Mouse (Mus musculus) limb, embryonic 13.5 days (tissue): Measurements from ENCODE around the gene Tdgf1. TPM values are rescaled to one million over a fixed set of nuclear protein-coding genes. Genes with fewer than 3 reads are reported as not detected.

ENCODE experiments used
- ATAC-seq: fragments of 200-750 bp; cut with Nextera tagmentation; 2 replicates; pipeline ENCODE4 v1.8.0; 2017; ENCODE audit warnings: low read depth, moderate number of reproducible peaks, moderate TSS enrichment; ENCODE audit not compliant: low FRiP score
- H3K27ac ChIP-seq: fragments of 300-500 bp; sonication (generic); 2 replicates; pipeline ENCODE4 v1.5.1; 2015; ENCODE audit warnings: inconsistent platforms, mild to moderate bottlenecking, moderate library complexity
- H3K27me3 ChIP-seq: fragments of 300-500 bp; sonication (generic); 2 replicates; pipeline ENCODE4 v1.6.1; 2015; ENCODE audit warnings: mild to moderate bottlenecking, inconsistent platforms
- H3K36me3 ChIP-seq: fragments of 300-500 bp; sonication (generic); 2 replicates; pipeline ENCODE4 v1.6.1; 2015; ENCODE audit warnings: inconsistent platforms, mild to moderate bottlenecking, moderate library complexity
- H3K4me1 ChIP-seq: fragments of 300-500 bp; sonication (generic); 2 replicates; pipeline ENCODE4 v1.6.1; 2015; ENCODE audit warnings: inconsistent platforms
- H3K4me2 ChIP-seq: fragments of 300-500 bp; sonication (generic); replicated peaks from 2 replicates; pipeline ENCODE4 v1.6.1; 2015; ENCODE audit warnings: inconsistent platforms, mild to moderate bottlenecking, moderate library complexity
- H3K4me3 ChIP-seq: fragments of 300-500 bp; sonication (generic); 2 replicates; pipeline ENCODE4 v1.5.1; 2015; ENCODE audit warnings: moderate library complexity, mild to moderate bottlenecking, inconsistent platforms
- H3K9ac ChIP-seq: fragments of 300-500 bp; sonication (generic); 2 replicates; pipeline ENCODE4 v1.6.1; 2015; ENCODE audit warnings: mild to moderate bottlenecking, inconsistent platforms
- H3K9me3 ChIP-seq: fragments of 300-500 bp; sonication (generic); 2 replicates; pipeline ENCODE4 v1.6.1; 2016; ENCODE audit warnings: inconsistent platforms
- WGBS: fragments of 180-500 bp; shearing (Covaris S2); methylation state at CpG from one replicate; pipeline ENCODE4 v1.1.7; 2015; 5-methylcytosine and 5-hydroxymethylcytosine counted together
- polyA plus RNA-seq: library from polyadenylated mRNA; unstranded; fragments of >200 nt; fragmentation: Nextera tagmentation; extraction: Ambion mirVana; gene quantifications from 2 replicates; pipeline ENCODE4 v1.2.1, GENCODE M21; 2015

Gene Tdgf1
- polyA plus RNA-seq, 1 experiment from 2014 or later: 0.11 TPM

GRCm38 (mm10) chr9:110952398-110952797 is 6.4 kb upstream of the Tdgf1 start:
- H3K4me2 ChIP-seq: no peak overlapping the region

GRCm38 (mm10) chr9:110951866-110952265 is 5.9 kb upstream of the Tdgf1 start:
- WGBS: 94% methylated on average over 13 of the region's 13 CpGs
- Histone ChIP-seq H3K27ac (no peak overlapping the region), H3K9ac (no peak overlapping the region), H3K4me1 (peaks cover 6% of the 10 kb centered on the region; the same call in 1 of the 2 replicates), H3K4me2 (no peak overlapping the region), H3K27me3 (peaks cover 79% of the 10 kb centered on the region), H3K4me3 (no peak overlapping the region), H3K36me3 (no peaks in the 10 kb centered on the region), H3K9me3 (no peaks in the 10 kb centered on the region)
- no peak for ATAC-seq

More at GRCm38 (mm10) chr9:110952398-110952797, 6.4 kb upstream of the Tdgf1 start:
- Histone ChIP-seq H3K9ac (no peak overlapping the region), H3K27ac (no peak overlapping the region), H3K4me1 (peaks cover 6% of the 10 kb centered on the region; the same call in 1 of the 2 replicates), H3K9me3 (no peaks in the 10 kb centered on the region), H3K27me3 (peaks cover 73% of the 10 kb centered on the region), H3K4me3 (no peak overlapping the region), H3K36me3 (no peaks in the 10 kb centered on the region)
- WGBS: 48% methylated on average over 6 of the region's 6 CpGs
- ATAC-seq: no peak

- no peak for ATAC-seq
Measured at GRCm38 (mm10) chr9:110951397-110951796, 5.4 kb upstream of the Tdgf1 start, which contains the start of gene Lrrc2. Lrrc2 (plus strand) TSS chr9:110951545.

GRCm38 (mm10) chr9:110950109-110950508 is 4.2 kb upstream of the Tdgf1 start:
- no peak overlapping the region for H3K9ac ChIP-seq
- H3K4me3 ChIP-seq: no peak overlapping the region
- no peaks in the 10 kb centered on the region for H3K9me3 ChIP-seq
- 95% methylated on average over 3 of the region's 3 CpGs for WGBS
- no peak for ATAC-seq
- H3K36me3 ChIP-seq: no peaks in the 10 kb centered on the region
- H3K27me3 ChIP-seq: peaks cover 82% of the 10 kb centered on the region
- peaks cover 12% of the 10 kb centered on the region for H3K4me1 ChIP-seq
- no peak overlapping the region for H3K27ac ChIP-seq
- H3K4me2 ChIP-seq: no peak overlapping the region

More at GRCm38 (mm10) chr9:110951397-110951796, 5.4 kb upstream of the Tdgf1 start, which contains the start of gene Lrrc2:
- no peak within 1 kb of the TSS for H3K9ac ChIP-seq
- H3K4me3 ChIP-seq: no peak within 1 kb of the TSS
- H3K27me3 ChIP-seq: peaks cover 82% of the 10 kb centered on the region
- H3K4me1 ChIP-seq: peaks cover 10% of the 10 kb centered on the region
- H3K4me2 ChIP-seq: no peak within 1 kb of the TSS
- WGBS: 82% methylated on average over 11 of the region's 11 CpGs
- H3K27ac ChIP-seq: no peak within 1 kb of the TSS
- no peaks in the 10 kb centered on the region for H3K9me3 ChIP-seq
- no peaks in the 10 kb centered on the region for H3K36me3 ChIP-seq

GRCm38 (mm10) chr9:110948813-110949310 is 2.9 kb upstream of the Tdgf1 start:
- no peak overlapping the region for H3K4me2 ChIP-seq
- no peak for ATAC-seq
- no peaks in the 10 kb centered on the region for H3K36me3 ChIP-seq
- no peak overlapping the region for H3K27ac ChIP-seq
- H3K9me3 ChIP-seq: no peaks in the 10 kb centered on the region
- H3K4me3 ChIP-seq: no peak overlapping the region
- WGBS: 48% methylated on average over 8 of the region's 8 CpGs
- peaks cover 83% of the 10 kb centered on the region for H3K27me3 ChIP-seq
- H3K4me1 ChIP-seq: peaks cover 10% of the 10 kb centered on the region; the same call in 1 of the 2 replicates
- no peak overlapping the region for H3K9ac ChIP-seq

- no peak overlapping the region for H3K4me2 ChIP-seq
- H3K27ac ChIP-seq: no peak overlapping the region
- H3K9me3 ChIP-seq: no peaks in the 10 kb centered on the region
- H3K9ac ChIP-seq: no peak overlapping the region
- H3K27me3 ChIP-seq: peaks cover 80% of the 10 kb centered on the region
- H3K4me1 ChIP-seq: peaks cover 6% of the 10 kb centered on the region; the same call in 1 of the 2 replicates
- no peaks in the 10 kb centered on the region for H3K36me3 ChIP-seq
- no peak overlapping the region for H3K4me3 ChIP-seq
- 36% methylated on average over 6 of the region's 6 CpGs for WGBS
- no peak for ATAC-seq
Measured at GRCm38 (mm10) chr9:110947900-110948299, 1.9 kb upstream of the Tdgf1 start.

GRCm38 (mm10) chr9:110947261-110947661 is 1.3 kb upstream of the Tdgf1 start:
- H3K4me2 ChIP-seq: 0 out of 2 replicates have a peak overlapping the region, but pooled peaks have one; percentile 40
- H3K9me3 ChIP-seq: no peaks in the 10 kb centered on the region
- H3K27ac ChIP-seq: no peak overlapping the region
- peaks cover 6% of the 10 kb centered on the region; the same call in 1 of the 2 replicates for H3K4me1 ChIP-seq
- peaks cover 74% of the 10 kb centered on the region for H3K27me3 ChIP-seq
- 8% methylated on average over 6 of the region's 6 CpGs for WGBS
- no peak overlapping the region for H3K9ac ChIP-seq
- H3K36me3 ChIP-seq: no peaks in the 10 kb centered on the region
- no peak for ATAC-seq
- no peak overlapping the region for H3K4me3 ChIP-seq

GRCm38 (mm10) chr9:110946548-110947044 is 638 bp upstream of the Tdgf1 start:
- peak overlapping the region; percentile 40 for H3K4me2 ChIP-seq
- no peak for ATAC-seq
- H3K36me3 ChIP-seq: no peaks in the 10 kb centered on the region
- H3K9ac ChIP-seq: no peak overlapping the region
- peaks cover 6% of the 10 kb centered on the region; the same call in 1 of the 2 replicates for H3K4me1 ChIP-seq
- peak overlapping the region; percentile 7; the same call in 1 of the 2 replicates for H3K4me3 ChIP-seq
- peaks cover 67% of the 10 kb centered on the region for H3K27me3 ChIP-seq
- WGBS: 7% methylated on average over 20 of the region's 20 CpGs
- no peaks in the 10 kb centered on the region for H3K9me3 ChIP-seq
- no peak overlapping the region for H3K27ac ChIP-seq

GRCm38 (mm10) chr9:110945343-110945742 is 615 bp downstream of the Tdgf1 start:
- no peak overlapping the region for H3K9ac ChIP-seq
- H3K4me2 ChIP-seq: no peak overlapping the region
- no peaks in the 10 kb centered on the region for H3K36me3 ChIP-seq
- no peak overlapping the region for H3K4me3 ChIP-seq
- no peak for ATAC-seq
- H3K9me3 ChIP-seq: no peaks in the 10 kb centered on the region
- 6% methylated on average over 18 of the region's 18 CpGs for WGBS
- peaks cover 61% of the 10 kb centered on the region for H3K27me3 ChIP-seq
- H3K27ac ChIP-seq: no peak overlapping the region
- peaks cover 6% of the 10 kb centered on the region; the same call in 1 of the 2 replicates for H3K4me1 ChIP-seq

GRCm38 (mm10) chr9:110944265-110944664 is 1.7 kb downstream of the Tdgf1 start:
- H3K9me3 ChIP-seq: no peaks in the 10 kb centered on the region
- H3K4me2 ChIP-seq: no peak overlapping the region
- no peaks in the 10 kb centered on the region for H3K36me3 ChIP-seq
- peaks cover 6% of the 10 kb centered on the region; the same call in 1 of the 2 replicates for H3K4me1 ChIP-seq
- no peak for ATAC-seq
- no peak overlapping the region for H3K4me3 ChIP-seq
- 37% methylated on average over 13 of the region's 13 CpGs for WGBS
- peaks cover 59% of the 10 kb centered on the region for H3K27me3 ChIP-seq
- no peak overlapping the region for H3K27ac ChIP-seq
- no peak overlapping the region for H3K9ac ChIP-seq

GRCm38 (mm10) chr9:110937506-110938490 is 8.2 kb downstream of the Tdgf1 start:
- Histone ChIP-seq H3K9ac (no peak overlapping the region), H3K36me3 (no peaks in the 10 kb centered on the region), H3K27ac (no peak overlapping the region), H3K4me2 (no peak overlapping the region), H3K9me3 (no peaks in the 10 kb centered on the region), H3K4me1 (no peaks in the 10 kb centered on the region), H3K27me3 (no peaks in the 10 kb centered on the region), H3K4me3 (no peak overlapping the region)
- ATAC-seq: no peak
- 63% methylated on average over 12 of the region's 12 CpGs for WGBS

GRCm38 (mm10) chr9:110935941-110936340 is 10.0 kb downstream of the Tdgf1 start:
- Histone ChIP-seq H3K27ac (no peak overlapping the region), H3K9ac (no peak overlapping the region), H3K27me3 (no peaks in the 10 kb centered on the region), H3K4me1 (no peaks in the 10 kb centered on the region), H3K4me3 (no peak overlapping the region), H3K9me3 (no peaks in the 10 kb centered on the region), H3K4me2 (no peak overlapping the region), H3K36me3 (no peaks in the 10 kb centered on the region)
- WGBS: 81% methylated on average over 7 of the region's 7 CpGs
- ATAC-seq: no peak
